Mouse (Mus musculus) spleen, embryonic (tissue): Measurements from ENCODE around the gene Ovol3.

Source experiments
- CTCF ChIA-PET: fragments of 350-600 bp; sonication (Branson Sonifier 250); formaldehyde crosslinking; loops from one replicate; lab custom pipeline; 2022; lab: Charles Lee

The Ovol3 gene

DNA sequence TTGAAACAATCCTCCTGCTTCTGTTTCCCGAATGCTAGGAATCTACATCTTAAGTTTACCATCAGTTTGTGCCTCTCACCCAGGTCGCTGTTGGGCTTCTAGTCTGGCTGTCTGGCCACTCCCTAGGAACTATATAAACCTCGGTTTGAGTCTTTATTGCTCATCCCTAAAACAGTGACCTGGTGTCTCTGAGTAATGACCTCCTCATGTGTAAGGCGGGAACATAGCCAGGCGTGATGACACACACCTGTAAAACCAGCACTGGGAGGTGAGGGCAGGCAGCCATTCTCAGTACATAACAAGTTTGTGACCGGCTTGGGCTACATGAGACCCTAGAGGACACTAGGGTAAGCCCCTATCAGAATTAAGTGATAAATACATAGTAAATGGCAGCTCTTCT is 40.1 kb downstream of the Ovol3 start:
- CTCF ChIA-PET = interaction anchor here (0.6 to 1.0 kb wide), 2 partner anchors 10 to 211 kb away, joined by 3 to 5 read pairs; no protein-coding TSS in a partner anchor

DNA sequence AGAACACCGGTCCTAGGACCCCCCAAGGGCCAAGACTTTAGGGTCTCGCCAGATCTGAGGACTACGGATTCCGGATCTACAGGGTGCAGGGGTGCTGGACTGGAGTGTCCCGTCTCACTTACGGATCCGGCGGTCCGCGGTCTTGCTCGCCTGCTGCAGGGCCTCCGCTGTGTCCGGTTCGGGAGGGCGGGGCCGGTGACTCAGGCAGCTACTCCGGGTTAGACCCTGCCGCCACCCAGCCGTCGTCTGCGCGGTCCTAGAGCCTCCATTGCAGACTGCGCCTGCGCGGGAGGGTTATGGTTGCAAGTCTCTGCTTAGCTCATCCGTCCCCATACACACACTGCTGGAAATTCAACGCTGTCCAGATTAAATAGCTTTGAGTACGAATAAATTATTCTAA is 40.6 kb downstream of the Ovol3 start:
- CTCF ChIA-PET = interaction anchor here (0.6 to 1.0 kb wide), 4 partner anchors 10 to 210 kb away, joined by 3 to 5 read pairs (median 3); no protein-coding TSS in a partner anchor

DNA sequence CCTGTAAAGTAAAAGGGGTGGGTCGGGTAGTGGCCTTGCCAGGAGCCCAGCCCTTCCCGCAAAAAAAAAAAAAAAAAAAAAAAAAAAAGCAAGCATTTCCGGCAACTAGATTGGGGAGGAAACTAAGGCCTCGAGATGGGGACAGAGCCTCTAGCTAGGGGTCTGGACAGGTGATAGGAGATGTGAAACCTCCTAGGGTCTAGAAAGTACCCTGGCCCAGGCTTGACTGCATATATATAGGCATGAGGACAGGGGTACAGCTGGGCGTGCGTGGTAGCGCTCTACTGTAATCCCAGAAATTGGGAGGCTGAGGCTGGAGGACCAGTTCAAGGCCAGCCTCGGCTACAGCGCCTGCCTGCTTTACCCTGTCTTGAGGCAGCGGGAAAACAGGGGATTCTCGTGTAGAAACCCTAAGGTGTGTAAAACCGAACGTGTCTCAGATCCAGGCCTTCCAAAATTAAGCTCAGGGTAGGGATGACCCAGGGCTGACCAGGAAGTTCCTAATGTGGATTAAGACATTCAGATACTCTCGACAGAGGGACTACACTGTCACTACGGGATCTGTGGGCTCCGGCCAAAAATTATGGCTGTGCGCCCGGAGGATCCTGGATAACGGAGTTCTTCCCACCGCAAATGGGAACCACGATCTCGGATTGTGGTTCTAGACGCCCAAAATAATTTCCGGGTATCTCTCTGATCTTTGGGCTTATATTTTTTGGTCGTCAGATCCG is 41.3 kb downstream of the Ovol3 start:
- CTCF ChIA-PET = interaction anchor here (0.6 to 1.0 kb wide), 6 partner anchors 10 to 569 kb away, joined by 3 to 10 read pairs (median 7); partner anchors contain the start of gene Cox7a1

DNA sequence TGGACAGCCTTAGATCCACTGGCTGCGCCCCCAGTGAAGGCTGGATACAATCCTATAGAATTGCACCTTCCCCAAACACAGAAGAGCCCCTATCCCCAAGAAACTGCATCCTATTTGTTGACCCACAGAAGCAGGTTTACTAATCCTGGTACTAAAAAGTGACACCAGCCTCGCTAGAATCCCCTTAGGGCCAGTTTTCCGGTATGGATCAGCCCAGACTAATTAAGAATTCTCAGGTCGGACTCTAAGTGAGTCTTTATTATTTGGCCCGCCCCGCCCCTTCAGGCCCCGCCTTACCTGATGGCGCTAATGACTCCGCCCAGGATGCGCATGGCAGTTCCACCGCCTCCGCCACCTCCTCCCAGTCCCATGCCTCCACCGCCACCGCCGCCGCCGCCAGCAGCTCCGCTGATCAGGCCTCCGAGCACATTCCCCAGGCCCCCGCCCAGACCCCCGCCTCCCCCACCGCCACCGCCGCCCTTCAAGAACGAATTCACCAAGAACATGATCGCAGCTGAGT is 41.9 kb downstream of the Ovol3 start:
- CTCF ChIA-PET = interaction anchor here (0.6 to 0.7 kb wide), 3 partner anchors 9 to 569 kb away, joined by 9 to 10 read pairs (median 9); partner anchors contain the start of gene Cox7a1

DNA sequence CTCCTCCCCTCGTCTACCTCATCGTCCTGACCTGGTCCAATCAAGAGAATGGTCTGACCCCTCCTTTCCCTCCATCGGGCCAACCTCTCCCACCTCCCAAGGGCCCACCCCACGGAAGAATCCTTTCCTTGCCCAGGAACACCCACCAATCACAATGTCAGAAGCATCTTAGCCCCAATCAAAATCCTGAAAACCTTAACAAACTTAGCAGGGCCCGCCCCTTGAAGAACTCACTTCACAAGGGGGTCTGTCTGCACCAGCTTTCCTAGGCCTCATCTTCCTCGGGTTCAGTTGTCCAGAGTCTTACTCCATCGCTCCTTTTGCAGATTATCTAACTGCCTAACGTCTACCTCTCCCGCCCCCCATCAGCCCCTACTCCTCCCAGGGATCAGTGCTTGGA is 42.5 kb downstream of the Ovol3 start:
- CTCF ChIA-PET = no interaction called here

GRCm38 (mm10) chr7:30192088-30192487 is 43.4 kb downstream of the Ovol3 start:
- CTCF ChIA-PET = no interaction called here

DNA sequence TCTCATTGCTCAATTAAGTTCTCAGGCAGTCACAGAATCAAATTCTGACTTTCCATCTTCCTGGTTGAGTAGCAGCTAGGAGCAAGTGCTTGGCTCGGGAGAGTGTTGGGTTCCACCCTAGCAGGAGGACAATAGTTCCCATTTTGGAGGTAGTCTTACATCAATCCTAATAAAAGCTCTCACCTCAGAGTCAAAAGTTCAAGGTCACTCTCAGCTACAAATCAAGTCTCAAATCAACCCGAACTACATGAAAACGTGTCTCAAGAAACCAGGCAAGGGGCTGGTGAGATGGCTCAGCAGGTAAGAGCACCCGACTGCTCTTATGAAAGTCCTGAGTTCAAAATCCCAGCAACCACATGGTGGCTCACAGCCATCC is 46.4 kb downstream of the Ovol3 start:
- CTCF ChIA-PET = interaction anchor here (0.7 kb wide), 1 partner anchor 159 kb away, joined by 12 read pairs; no protein-coding TSS in a partner anchor

GRCm38 (mm10) chr7:30188344-30189115 is 47.0 kb downstream of the Ovol3 start:
- CTCF ChIA-PET = no interaction called here

DNA sequence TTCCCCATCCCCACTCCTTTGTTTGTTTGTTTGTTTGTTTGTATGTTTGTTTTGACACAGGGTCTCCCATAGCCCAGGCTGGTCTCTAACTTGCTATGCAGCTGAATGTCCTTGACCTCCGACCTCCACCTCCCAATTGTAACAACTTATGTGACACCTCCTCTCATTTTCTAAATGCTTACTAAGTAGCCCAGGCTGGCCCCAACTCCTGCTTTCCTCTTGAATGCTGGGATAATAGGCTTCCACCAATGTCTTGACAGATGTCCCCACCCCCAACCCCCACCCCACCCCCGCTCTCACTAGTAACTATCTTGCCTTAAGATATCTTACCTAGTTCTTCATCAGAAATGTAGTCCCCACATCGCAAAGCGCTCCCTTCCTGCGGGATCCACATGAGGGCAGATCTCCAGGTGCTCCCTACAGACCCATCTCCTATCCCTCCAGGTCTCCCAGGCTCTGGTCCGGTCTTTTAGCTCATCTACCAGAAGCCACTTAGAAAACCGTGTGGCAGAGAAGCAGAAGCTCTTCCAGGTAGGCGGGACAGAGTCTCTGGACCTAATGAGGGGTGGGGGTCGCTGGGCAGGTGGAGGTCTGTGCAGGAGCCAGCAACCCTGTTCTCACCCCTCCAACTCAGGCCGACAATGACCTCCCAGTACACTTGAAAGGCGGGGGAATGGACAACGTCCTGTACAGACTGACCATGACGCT is 50.7 kb downstream of the Ovol3 start:
- CTCF ChIA-PET = interaction anchor here (0.6 kb wide), 1 partner anchor 9 kb away, joined by 9 read pairs; no protein-coding TSS in a partner anchor

- CTCF ChIA-PET = interaction anchor here (0.6 to 2.4 kb wide), 4 partner anchors 10 to 390 kb away, joined by 3 to 12 read pairs (median 8); no protein-coding TSS in a partner anchor
Measured at GRCm38 (mm10) chr7:30183879-30184289, 51.6 kb downstream of the Ovol3 start, which contains the start of gene Cox7a1. Gene Cox7a1, plus strand, starts transcription at chr7:30184144.
